Mouse (Mus musculus): ENCODE data around the gene Olfr465-ps1. TPM values are rescaled to one million over a fixed set of nuclear protein-coding genes. Genes with fewer than 3 reads are reported as not detected.
A peak's percentile ranks its signal among the peaks of the same experiment; 100 is the strongest.

The Olfr465-ps1 gene
- total and polyA plus RNA-seq, 3 experiments: not detected

DNA sequence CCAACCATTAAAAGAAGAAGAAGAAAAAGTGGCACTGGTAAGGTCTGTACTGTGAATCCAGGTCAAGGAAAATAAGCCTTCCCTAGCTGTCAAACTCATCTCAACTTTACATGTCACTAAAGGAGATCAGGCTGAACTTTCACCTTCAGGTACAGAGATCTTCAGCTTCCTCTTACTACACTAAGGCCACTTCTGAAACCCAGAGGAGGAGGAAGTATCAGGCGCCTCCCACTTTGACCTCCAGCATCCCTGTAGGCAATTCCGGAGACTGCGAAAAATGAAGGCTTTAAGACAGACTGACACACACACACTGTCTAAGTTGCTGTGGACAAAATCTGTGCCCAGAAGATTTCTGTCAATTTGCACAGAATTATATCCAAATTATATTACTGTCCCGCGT lies 25.9 kb upstream of the Olfr465-ps1 start:
- H3K36me3 ChIP-seq (replicated peaks in 1 of 2; ENCODE audit: control insufficient read depth in 1 of 2, insufficient read depth in 1 of 2, low read length in 1 of 2): peaks cover 0 to 3% of the 10 kb centered on the region in 2 experiments
- no peak overlapping the region; the same call in 1 of the 2 replicates for H3K27ac ChIP-seq (ENCODE audit: insufficient read depth, low read depth)
- no peaks in the 10 kb centered on the region for H3K27me3 ChIP-seq (replicated peaks)
- H3K9ac ChIP-seq (ENCODE audit: insufficient read depth, low read depth): peak overlapping the region; percentile 78
- peak overlapping the region; percentile 84; the same call in 1 of the 2 replicates for H3K4me2 ChIP-seq (ENCODE audit: insufficient read depth, low read depth, poor library complexity, severe bottlenecking)
- TF ChIP-seq E2F4 (IDR thresholded peaks at IDR 0.05; ENCODE audit: insufficient replicate concordance, low read depth, low read length) (no peak), NRF1 (IDR thresholded peaks at IDR 0.05; ENCODE audit: low read depth, low read length) (no peak), MAFK (IDR thresholded peaks at IDR 0.05; ENCODE audit: insufficient replicate concordance, low read length) (no peak), RAD21 (IDR thresholded peaks at IDR 0.05; ENCODE audit: low read depth, low read length) (no peak), TCF12 (IDR thresholded peaks at IDR 0.05; ENCODE audit: low read depth, low read length) (no peak), MAX (IDR thresholded peaks at IDR 0.05; ENCODE audit: low read length) (no peak), ETS1 (conservative IDR thresholded peaks at IDR 0.05; ENCODE audit: low read depth, low read length) (no peak), POLR2A (IDR thresholded peaks at IDR 0.05; ENCODE audit: low read depth, low read length) (no peak), MEF2A (IDR thresholded peaks at IDR 0.05; ENCODE audit: borderline replicate concordance, low read depth, low read length) (no peak), ELF1 (IDR thresholded peaks at IDR 0.05; ENCODE audit: low read depth, low read length) (no peak), MYC (IDR thresholded peaks at IDR 0.05; ENCODE audit: low read depth, low read length) (no peak), NELFE (IDR thresholded peaks at IDR 0.05; ENCODE audit: low read depth, low read length) (no peak), CTCF (conservative IDR thresholded peaks at IDR 0.05 in 1 of 2, IDR thresholded peaks at IDR 0.05 in 1 of 2; ENCODE audit: low read depth in 2 of 2, low read length in 2 of 2) (no peak), JUN (IDR thresholded peaks at IDR 0.05; ENCODE audit: insufficient read depth, low read depth, low read length) (no peak)
- in situ Hi-C loops (cut with MboI; ENCODE audit: low pct_ligation_motif_present, low pct_unique_long_range_greater_than_20kb, low sequenced_read_pairs): no loop called here
- DNase-seq (ENCODE audit: extremely low read depth): peak; percentile 69
- H3K4me3 ChIP-seq (replicated peaks in 1 of 3; ENCODE audit: low read depth in 2 of 3, low read length in 2 of 3, poor library complexity in 1 of 3): peak overlapping the region; percentile 61 to 86 (median 74)
- H3K4me1 ChIP-seq (ENCODE audit: control insufficient read depth in 1 of 2, insufficient read depth in 2 of 2): peaks cover 2 to 23% of the 10 kb centered on the region in 2 experiments; a peak in 2 of 4 replicates
- dilution Hi-C loops (cut with MboI; ENCODE audit: extremely low pct_ligation_motif_present, extremely low pct_unique_long_range_greater_than_20kb, low sequenced_read_pairs): no loop called here
- H3K79me2 ChIP-seq (replicated peaks; ENCODE audit: control insufficient read depth, extremely low read depth, insufficient read depth, poor library complexity, severe bottlenecking): peaks cover 12% of the 10 kb centered on the region
- H3K9me3 ChIP-seq (replicated peaks; ENCODE audit: low read length): no peaks in the 10 kb centered on the region

GRCm38 (mm10) chr13:65112459-65113110 lies 25.3 kb upstream of the Olfr465-ps1 start, which contains the start of gene Mfsd14b:
TSS of gene Mfsd14b (minus strand) at chr13:65112975.
- no peaks in the 10 kb centered on the region for H3K27me3 ChIP-seq (replicated peaks)
- peak; percentile 91 for DNase-seq (ENCODE audit: extremely low read depth)
- H3K4me3 ChIP-seq (replicated peaks in 1 of 3; ENCODE audit: low read depth in 2 of 3, low read length in 2 of 3, poor library complexity in 1 of 3): peak within 1 kb of the TSS; percentile 61 to 86 (median 74)
- in situ Hi-C loops (cut with MboI; ENCODE audit: low pct_ligation_motif_present, low pct_unique_long_range_greater_than_20kb, low sequenced_read_pairs): no loop called here
- peak within 1 kb of the TSS; percentile 86 for H3K9ac ChIP-seq (ENCODE audit: insufficient read depth, low read depth)
- H3K36me3 ChIP-seq (replicated peaks in 1 of 2; ENCODE audit: control insufficient read depth in 1 of 2, insufficient read depth in 1 of 2, low read length in 1 of 2): peaks cover 0 to 3% of the 10 kb centered on the region in 2 experiments
- peak within 1 kb of the TSS; percentile 84 for H3K4me2 ChIP-seq (ENCODE audit: insufficient read depth, low read depth, poor library complexity, severe bottlenecking)
- no peaks in the 10 kb centered on the region for H3K9me3 ChIP-seq (replicated peaks; ENCODE audit: low read length)
- dilution Hi-C loops (cut with MboI; ENCODE audit: extremely low pct_ligation_motif_present, extremely low pct_unique_long_range_greater_than_20kb, low sequenced_read_pairs): no loop called here
- peaks cover 2 to 23% of the 10 kb centered on the region in 2 experiments; a peak in 2 of 4 replicates for H3K4me1 ChIP-seq (ENCODE audit: control insufficient read depth in 1 of 2, insufficient read depth in 2 of 2)
- H3K79me2 ChIP-seq (replicated peaks; ENCODE audit: control insufficient read depth, extremely low read depth, insufficient read depth, poor library complexity, severe bottlenecking): peaks cover 12% of the 10 kb centered on the region
- H3K27ac ChIP-seq (ENCODE audit: insufficient read depth, low read depth): peak within 1 kb of the TSS; percentile 68
- peak; percentile 68 for TF ChIP-seq MAX (IDR thresholded peaks at IDR 0.05; ENCODE audit: low read length)
- TF ChIP-seq EP300 (IDR thresholded peaks at IDR 0.05; ENCODE audit: low read length): no peak
- TF ChIP-seq SMC3 (IDR thresholded peaks at IDR 0.05; ENCODE audit: low read depth, low read length): no peak
- no peak for TF ChIP-seq ZKSCAN1 (IDR thresholded peaks at IDR 0.05; ENCODE audit: borderline replicate concordance, low read depth, low read length)
- TF ChIP-seq TCF12 (IDR thresholded peaks at IDR 0.05; ENCODE audit: low read depth, low read length): peak; percentile 70
- no peak for TF ChIP-seq RAD21 (IDR thresholded peaks at IDR 0.05; ENCODE audit: low read depth, low read length)
- TF ChIP-seq IRF4 (IDR thresholded peaks at IDR 0.05; ENCODE audit: low read depth, low read length): no peak
- no peak for TF ChIP-seq CTCF (conservative IDR thresholded peaks at IDR 0.05 in 1 of 2, IDR thresholded peaks at IDR 0.05 in 1 of 2; ENCODE audit: low read depth in 2 of 2, low read length in 2 of 2)
- TF ChIP-seq JUN (IDR thresholded peaks at IDR 0.05; ENCODE audit: insufficient read depth, low read depth, low read length): no peak
- TF ChIP-seq E2F4 (IDR thresholded peaks at IDR 0.05; ENCODE audit: insufficient replicate concordance, low read depth, low read length): no peak
- no peak for TF ChIP-seq GABPA (IDR thresholded peaks at IDR 0.05; ENCODE audit: insufficient replicate concordance, low read depth, low read length)
- TF ChIP-seq RCOR1 (conservative IDR thresholded peaks at IDR 0.05; ENCODE audit: low read depth, low read length): no peak
- no peak for TF ChIP-seq CHD1 (IDR thresholded peaks at IDR 0.05; ENCODE audit: low read depth, low read length)
- no peak for TF ChIP-seq CHD2 (IDR thresholded peaks at IDR 0.05; ENCODE audit: low read length)
- TF ChIP-seq HCFC1 (IDR thresholded peaks at IDR 0.05; ENCODE audit: low read depth, low read length): peak; percentile 83
- no peak for TF ChIP-seq POLR2AphosphoS2 (IDR thresholded peaks at IDR 0.05; ENCODE audit: low read depth, low read length)
- TF ChIP-seq PAX5 (IDR thresholded peaks at IDR 0.05; ENCODE audit: low read length): no peak
- no peak for TF ChIP-seq ZMIZ1 (IDR thresholded peaks at IDR 0.05; ENCODE audit: low read depth, low read length)
- no peak for TF ChIP-seq USF2 (conservative IDR thresholded peaks at IDR 0.05; ENCODE audit: low read depth, low read length)
- TF ChIP-seq MAZ (IDR thresholded peaks at IDR 0.05; ENCODE audit: low read depth, low read length): no peak
- no peak for TF ChIP-seq BHLHE40 (IDR thresholded peaks at IDR 0.05; ENCODE audit: low read depth, low read length)
- peak; percentile 61; the same call in 1 of the 2 replicates for TF ChIP-seq ELF1 (IDR thresholded peaks at IDR 0.05; ENCODE audit: low read depth, low read length)
- no peak for TF ChIP-seq NRF1 (IDR thresholded peaks at IDR 0.05; ENCODE audit: low read depth, low read length)
- peak; percentile 66; the same call in 1 of the 2 replicates for TF ChIP-seq NELFE (IDR thresholded peaks at IDR 0.05; ENCODE audit: low read depth, low read length)
- TF ChIP-seq TBP (conservative IDR thresholded peaks at IDR 0.05; ENCODE audit: low read depth, low read length): peak; percentile 80

Data from CH12.LX (cell line).